9 mouse cellular contexts compared by ENCODE assay signal in the genomic region with DNA sequence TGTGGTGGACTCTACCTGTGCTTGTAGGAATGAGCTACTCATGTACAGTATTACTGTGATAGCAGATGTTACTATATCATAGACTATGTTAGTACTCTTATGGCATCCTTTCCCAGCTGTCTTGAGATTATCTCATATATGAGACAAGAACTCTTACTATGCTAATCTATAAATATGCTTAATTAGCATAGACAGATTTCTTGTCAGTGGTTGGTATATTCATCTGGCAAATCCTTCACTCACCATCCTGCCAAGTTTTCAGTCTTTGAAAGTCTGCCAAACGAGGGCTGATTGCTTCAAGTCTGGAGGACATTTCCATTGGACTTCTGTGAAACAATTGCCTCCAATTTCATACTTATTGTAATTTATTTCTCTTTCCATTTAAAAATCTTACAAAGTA.
A peak's percentile ranks its signal among the peaks of the same experiment; 100 is the strongest.
DNase-seq lines count a peak whose midpoint lies in the region; ATAC-seq and TF ChIP-seq lines count a peak whose summit lies in the region.
"Had no signal": no experiment of that assay in that cellular context is flagged by ENCODE, and none has a peak within 500 bp of the region (broad histone marks: within the 10 kb centered on the region; RNA-seq: fewer than 3 reads in every experiment).

No protein-coding gene starts in this region.

- peak; percentile 99 for ATAC-seq in frontal cortex, adult (ENCODE audit: low TSS enrichment)
- ATAC-seq in megakaryocyte progenitor cell, adult 5-6 weeks (replicated peaks; ENCODE audit: poor library complexity), result no peak

- peak; percentile 13 for DNase-seq in adrenal gland, postnatal 14 days
- DNase-seq in adrenal gland, adult 18-20 months (ENCODE audit: low spot score in 2 of 2), result no peak
- peak; percentile 93 for DNase-seq in brain, embryonic 14.5 days (ENCODE audit: low read depth)
- DNase-seq in left cerebral cortex, adult 2 months (ENCODE audit: extremely low spot score in 1 of 2, low spot score in 2 of 2), result peak; percentile 10 to 18
- no peak for DNase-seq in heart, adult 18-20 months
- DNase-seq in urinary bladder, adult 18-20 months (ENCODE audit: low spot score in 2 of 2), result no peak

- no peak for TF ChIP-seq CTCF in brain, embryonic 14.5 days (IDR thresholded peaks at IDR 0.05; ENCODE audit: borderline replicate concordance, extremely low read depth, insufficient read depth, insufficient read length)
- TF ChIP-seq CTCF in left cerebral cortex, adult 2 months (IDR thresholded peaks at IDR 0.05), result no peak

- H3K27ac ChIP-seq in left cerebral cortex, adult 2 months, result no peak overlapping the region
- H3K27ac ChIP-seq: macrophage had no signal

- TF ChIP-seq POLR2A in brain, embryonic 14.5 days (IDR thresholded peaks at IDR 0.05; ENCODE audit: borderline replicate concordance, extremely low read depth, insufficient read depth, insufficient read length, poor library complexity, severe bottlenecking), result no peak

- intact Hi-C loops in left cerebral cortex, adult 2 months (cut with DNase I), result no loop called here

- no peak overlapping the region for H3K4me3 ChIP-seq in left cerebral cortex, adult 2 months

Comparison
In these comparisons a context has a peak if more than half of its experiments do, and no peak if none do; other contexts are left out.
1. DNase-seq: peak in adrenal gland, postnatal 14 days (single experiment), brain, embryonic 14.5 days (single experiment) and left cerebral cortex, adult 2 months (2 of 2); none in adrenal gland, adult 18-20 months (0 of 2), heart, adult 18-20 months (0 of 2) and urinary bladder, adult 18-20 months (0 of 2).